Mouse (Mus musculus): ENCODE measurements around the gene Nrgn.
A peak's percentile ranks its signal among the peaks of the same experiment; 100 is the strongest.

Nrgn gene

GRCm38 (mm10) chr9:37527396-37528224 lies 25.1 kb downstream of the Nrgn start, which contains the start of gene Esam:
Gene Esam, plus strand, starts transcription at chr9:37528078.
- DNase-seq: peak; percentile 88

GRCm38 (mm10) chr9:37526443-37527395 lies 26.0 kb downstream of the Nrgn start:
- DNase-seq: peak; percentile 54

- DNase-seq: no peak
Measured at GRCm38 (mm10) chr9:37525461-37525860, 27.2 kb downstream of the Nrgn start.

GRCm38 (mm10) chr9:37519995-37520394 lies 32.7 kb downstream of the Nrgn start:
- no peak for DNase-seq

- no peak for DNase-seq
Measured at GRCm38 (mm10) chr9:37518991-37519390, 33.7 kb downstream of the Nrgn start.

GRCm38 (mm10) chr9:37517467-37517866 lies 35.2 kb downstream of the Nrgn start:
- no peak for DNase-seq

GRCm38 (mm10) chr9:37514456-37514855 lies 38.2 kb downstream of the Nrgn start:
- DNase-seq: no peak

- no peak for DNase-seq
Measured at GRCm38 (mm10) chr9:37512097-37512496, 40.6 kb downstream of the Nrgn start.

GRCm38 (mm10) chr9:37506023-37506422 lies 46.7 kb downstream of the Nrgn start:
- no peak for DNase-seq

- DNase-seq: no peak
Measured at GRCm38 (mm10) chr9:37504348-37504747, 48.4 kb downstream of the Nrgn start.

- no peak for DNase-seq
Measured at GRCm38 (mm10) chr9:37501170-37501569, 51.5 kb downstream of the Nrgn start.

- no peak for DNase-seq
Measured at GRCm38 (mm10) chr9:37500201-37500600, 52.5 kb downstream of the Nrgn start.

- DNase-seq: no peak
Measured at GRCm38 (mm10) chr9:37496325-37496724, 56.4 kb downstream of the Nrgn start.

- DNase-seq: no peak
Measured at GRCm38 (mm10) chr9:37495761-37496160, 56.9 kb downstream of the Nrgn start.

All from kidney, postnatal 14 days (tissue).